Mouse (Mus musculus) urinary bladder, postnatal 14 days (tissue): ENCODE measurements around the gene Gm42674.

Experiments
- DNase-seq: peaks from one replicate; pipeline ENCODE4 v3.0.0; 2021; ENCODE audit warnings: low spot score

Gm42674 gene

DNA sequence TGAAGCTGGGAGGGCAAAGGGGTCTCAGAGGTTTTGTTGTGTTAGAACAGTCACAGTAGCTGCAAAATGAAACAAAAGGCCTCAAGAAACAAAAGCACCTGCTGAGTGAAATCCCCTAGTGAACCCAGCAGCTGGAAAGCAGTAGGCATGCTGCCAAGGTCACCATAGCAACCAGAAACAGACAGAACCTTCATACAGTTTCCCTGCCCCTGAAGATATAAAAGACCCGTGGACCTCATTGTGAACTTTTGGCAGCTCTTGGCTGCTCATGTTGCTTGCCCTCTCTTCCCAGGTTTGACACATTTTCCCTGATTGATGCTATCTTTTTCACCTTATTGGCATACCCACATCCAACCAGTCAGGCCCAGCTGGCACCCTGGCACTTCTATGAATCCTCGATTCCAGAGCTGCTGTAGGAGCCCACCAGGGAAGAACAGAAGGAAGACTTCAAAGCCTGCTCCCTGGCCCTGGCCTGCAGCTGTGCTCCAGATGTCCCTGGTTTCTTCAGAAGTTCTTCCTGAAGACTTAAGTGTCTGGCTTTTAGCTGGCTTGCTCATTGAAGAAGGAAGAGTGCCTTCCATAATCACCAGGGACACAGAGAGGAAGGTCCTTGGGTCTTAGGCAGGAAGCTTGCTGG lies 21.8 kb downstream of the Gm42674 start:
- DNase-seq: peak; percentile 72

- no peak for DNase-seq
These were observed 23.8 kb downstream of the Gm42674 start for GRCm38 (mm10) chr3:90625496-90625895.

DNA sequence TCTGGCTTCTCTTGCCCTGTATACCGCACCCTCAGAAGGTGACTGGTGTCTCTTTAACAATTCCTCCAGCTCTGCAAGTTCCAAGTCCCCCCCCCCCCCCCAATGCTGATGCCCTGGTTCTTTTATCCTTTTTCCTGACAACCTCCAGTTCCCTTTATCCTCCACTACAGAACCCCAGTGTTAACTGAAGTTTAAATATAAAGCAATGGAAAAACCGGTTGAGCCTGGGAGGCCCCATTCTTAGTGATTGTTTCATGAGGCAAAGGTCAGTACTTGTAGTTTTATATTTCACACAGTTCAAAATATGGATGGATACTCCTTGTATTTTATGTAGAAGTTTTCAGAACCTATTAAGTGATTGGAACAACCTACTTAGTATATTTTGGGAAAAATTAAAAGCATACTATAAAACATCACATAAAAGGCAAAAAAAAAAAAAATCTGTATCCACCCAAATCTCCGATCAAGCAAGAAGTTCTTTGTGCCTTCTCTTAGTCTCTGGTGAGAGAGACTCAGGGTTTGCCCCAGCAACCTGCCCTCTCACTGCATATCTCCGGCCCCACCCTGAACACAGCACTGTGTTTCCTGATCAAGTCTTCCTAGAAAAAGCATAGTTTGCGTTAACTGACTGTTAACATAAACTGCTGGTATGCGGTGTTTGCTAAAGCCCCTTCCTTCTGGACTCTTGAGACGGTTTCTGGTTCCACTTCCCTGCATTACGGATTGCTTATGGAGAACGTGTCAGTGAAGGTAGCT lies 24.7 kb downstream of the Gm42674 start:
- no peak for DNase-seq

GRCm38 (mm10) chr3:90627366-90627765 lies 25.7 kb downstream of the Gm42674 start:
- no peak for DNase-seq

GRCm38 (mm10) chr3:90627807-90628206 lies 26.1 kb downstream of the Gm42674 start:
- DNase-seq: peak; percentile 59

GRCm38 (mm10) chr3:90629298-90629697 lies 27.6 kb downstream of the Gm42674 start:
- DNase-seq: no peak

GRCm38 (mm10) chr3:90631984-90632383 lies 30.3 kb downstream of the Gm42674 start:
- no peak for DNase-seq

- DNase-seq: no peak
These were observed 37.0 kb downstream of the Gm42674 start for GRCm38 (mm10) chr3:90638511-90639275.

DNA sequence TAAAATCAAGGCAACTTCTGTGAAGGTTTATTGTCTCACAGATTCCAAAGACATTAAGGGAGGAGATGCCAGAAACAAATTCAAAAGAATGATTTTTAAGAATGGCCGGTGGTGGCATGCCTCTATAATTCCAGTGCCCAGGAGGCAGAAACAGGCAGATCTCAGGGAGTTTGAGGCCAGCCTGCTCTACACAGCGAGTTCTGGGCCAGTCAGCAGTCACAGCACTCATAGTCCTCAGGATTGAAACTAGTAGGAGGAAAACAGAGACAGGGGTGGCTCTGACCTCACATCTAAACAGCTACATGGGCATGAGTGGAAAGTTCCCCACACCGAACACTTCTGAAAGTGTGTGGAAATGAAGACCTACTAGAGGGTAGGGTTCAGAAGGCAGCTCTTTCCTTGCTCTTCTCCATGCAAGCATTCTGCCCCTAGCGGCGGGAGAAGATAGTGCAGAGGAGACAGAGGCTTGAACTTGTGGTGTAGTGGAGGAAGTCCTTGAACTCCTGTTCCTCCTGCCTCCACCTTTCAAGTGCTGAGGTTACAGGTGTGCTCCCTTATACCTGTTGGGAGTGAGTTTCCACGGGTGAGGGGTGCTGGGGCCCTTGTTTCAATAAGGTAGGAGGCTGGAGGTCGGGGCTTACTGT lies 37.9 kb downstream of the Gm42674 start:
- DNase-seq: no peak

DNA sequence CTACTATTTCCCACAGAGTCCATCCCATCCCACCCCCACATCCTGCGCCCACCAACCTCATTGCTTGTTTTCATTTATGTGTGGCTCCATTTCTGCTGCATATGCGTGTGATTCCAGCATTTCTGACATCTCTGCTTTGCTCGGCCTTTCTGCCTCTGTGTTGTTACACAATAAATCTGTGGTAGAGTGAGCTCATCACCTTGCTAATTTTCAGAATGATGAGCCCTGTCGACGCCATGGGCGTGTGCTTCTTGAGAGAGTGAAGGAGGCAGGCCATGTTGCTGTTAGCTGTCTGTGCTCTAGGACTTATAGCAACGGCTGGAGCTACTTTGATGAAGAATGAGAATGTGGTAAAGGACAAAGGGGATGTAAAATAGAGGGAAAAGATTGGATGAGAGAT lies 39.3 kb downstream of the Gm42674 start:
- DNase-seq: no peak

GRCm38 (mm10) chr3:90644220-90644619 lies 42.5 kb downstream of the Gm42674 start:
- DNase-seq: peak; percentile 68

- no peak for DNase-seq
These were observed 45.6 kb downstream of the Gm42674 start for GRCm38 (mm10) chr3:90647291-90647690.

GRCm38 (mm10) chr3:90648981-90649380 lies 47.3 kb downstream of the Gm42674 start:
- no peak for DNase-seq

DNA sequence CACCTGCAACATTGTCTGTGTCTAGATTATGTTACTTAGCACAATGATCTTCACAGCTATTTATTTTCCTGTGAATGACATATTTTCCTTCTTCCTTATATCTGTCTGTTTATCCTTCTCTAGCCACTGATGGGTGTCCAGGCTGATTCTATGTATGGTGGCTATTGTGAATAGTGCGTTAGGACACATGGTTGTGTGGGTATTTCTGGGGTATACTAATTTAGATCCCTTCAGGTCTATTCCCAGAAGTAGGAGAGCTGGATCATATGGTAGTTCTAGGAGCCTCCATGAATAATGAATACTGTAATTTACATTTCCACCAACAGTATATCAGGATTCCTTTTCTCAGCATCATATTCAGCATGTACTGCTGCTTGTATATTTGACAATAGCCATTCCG lies 48.1 kb downstream of the Gm42674 start:
- no peak for DNase-seq

DNA sequence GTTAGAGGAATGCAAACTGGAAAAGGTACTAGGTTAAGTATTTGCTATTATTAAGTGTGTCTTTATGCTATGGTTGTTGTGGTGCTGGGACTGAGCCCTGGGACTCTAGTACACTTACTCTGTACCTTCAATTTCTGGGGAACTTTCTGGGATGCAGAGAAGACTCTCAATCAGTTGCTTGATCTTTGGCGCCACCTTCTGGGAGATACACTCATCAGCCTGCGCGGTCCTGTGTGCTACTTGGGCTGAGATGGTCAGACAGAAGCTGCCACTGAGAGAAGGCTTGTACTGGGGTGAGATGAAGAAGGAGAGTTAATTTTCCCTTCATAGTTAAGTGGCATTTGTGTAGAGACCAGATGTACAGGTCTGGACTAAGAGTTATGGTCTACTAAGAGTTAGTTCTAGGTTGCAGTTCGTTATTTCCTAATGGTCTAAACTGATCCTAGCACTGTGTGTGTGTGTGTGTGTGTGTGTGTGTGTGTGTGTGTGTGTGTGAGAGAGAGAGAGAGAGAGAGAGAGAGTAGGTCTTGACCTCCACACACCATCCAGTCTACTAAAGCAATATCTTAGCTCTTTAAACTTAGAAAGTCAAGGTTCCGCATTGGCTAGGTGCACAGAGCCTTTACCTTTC lies 51.3 kb downstream of the Gm42674 start:
- peak; percentile 82 for DNase-seq

GRCm38 (mm10) chr3:90653717-90654116 lies 52.0 kb downstream of the Gm42674 start, which contains the start of gene S100a7a:
Gene S100a7a (plus strand): TSS chr3:90654017.
- DNase-seq: no peak
